Mouse (Mus musculus): ENCODE data around the gene Exoc4.

GRCm38 (mm10) chr6:33257076-33257789, 8.3 kb downstream of the Exoc4 start:
- TF ChIP-seq CTCF (IDR thresholded peaks at IDR 0.05) (no peak), EP300 (IDR thresholded peaks at IDR 0.05) (no peak)

Measured in lung, postnatal 0 days (tissue).